ENCODE assay signal across 12 mouse cellular contexts in the genomic region with DNA sequence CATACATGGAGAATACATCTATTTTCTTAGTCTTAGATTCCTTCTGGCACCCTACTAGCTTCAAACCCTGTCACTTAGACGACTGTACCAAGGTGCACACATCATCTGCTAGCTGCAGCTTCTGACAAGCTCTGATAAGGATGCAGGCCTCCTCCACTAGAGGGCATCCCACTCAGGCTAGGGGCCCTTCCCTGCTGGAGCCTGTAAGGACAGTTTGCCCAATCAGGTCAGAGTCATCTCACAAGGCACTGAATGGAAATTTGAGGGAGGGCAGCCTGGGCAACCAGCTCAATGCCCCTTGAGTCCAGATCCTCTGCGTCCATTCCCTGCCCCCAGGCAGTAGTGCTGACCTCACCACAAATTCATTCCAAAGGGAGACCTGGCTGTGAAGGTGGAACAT. TPM values are rescaled to one million over a fixed set of nuclear protein-coding genes. Genes with fewer than 3 reads are reported as not detected.
DNase-seq lines count a peak whose midpoint lies in the region; ATAC-seq and TF ChIP-seq lines count a peak whose summit lies in the region.
"Not testable (repeated sequence)": the region's sequence is repeated elsewhere in the genome, so short reads cannot be mapped to it uniquely, and the experiment has no call there.
"Had no signal": no experiment of that assay in that cellular context is flagged by ENCODE, and none has a peak within 500 bp of the region (broad histone marks: within the 10 kb centered on the region; RNA-seq: fewer than 3 reads in every experiment).

No protein-coding gene starts in this region.

- peak; percentile 49; the same call in 1 of the 2 replicates for TF ChIP-seq CTCF in cerebellum, adult 2 months (IDR thresholded peaks at IDR 0.05; ENCODE audit: borderline replicate concordance, insufficient read depth, low read depth, low read length)
- TF ChIP-seq CTCF in small intestine, adult 2 months (IDR thresholded peaks at IDR 0.05; ENCODE audit: extremely low read depth, insufficient read length, insufficient replicate concordance, low read depth, low read length), result peak; percentile 44; the same call in 1 of the 2 replicates

- not testable (repeated sequence) for H3K27me3 ChIP-seq in cerebellum, adult 2 months (ENCODE audit: control insufficient read depth, insufficient read depth, low read length); forebrain, embryonic 11.5 days (ENCODE audit: control insufficient read depth, insufficient read depth, low read length); hindbrain, embryonic 11.5 days (ENCODE audit: control insufficient read depth, insufficient read depth, low read length); small intestine, adult 2 months (ENCODE audit: control insufficient read depth, insufficient read depth, low read length)

- DNase-seq in 3T3-L1 (ENCODE audit: low read depth, low spot score), result peak; percentile 69
- DNase-seq in R1 (ENCODE audit: low read depth, low spot score), result peak; percentile 59
- DNase-seq in cerebellum, adult 2 months, result peak; percentile 36 to 39
- peak; percentile 68 for DNase-seq in forebrain, embryonic 11.5 days (ENCODE audit: low spot score)
- peak; percentile 64 for DNase-seq in hindbrain, embryonic 11.5 days (ENCODE audit: low spot score)
- DNase-seq in left cerebral cortex, adult 18-20 months (ENCODE audit: low spot score in 2 of 2), result peak; percentile 55 to 74

- H3K27ac ChIP-seq in cerebellum, adult 2 months (ENCODE audit: insufficient read depth, low read length); forebrain, embryonic 11.5 days (ENCODE audit: low read depth, low read length); hindbrain, embryonic 11.5 days (ENCODE audit: low read depth, low read length); small intestine, adult 2 months (ENCODE audit: insufficient read depth, low read depth, low read length): not testable (repeated sequence)

- TF ChIP-seq POLR2A in cerebellum, adult 2 months (IDR thresholded peaks at IDR 0.05; ENCODE audit: borderline replicate concordance, insufficient read depth, low read length); small intestine, adult 2 months (IDR thresholded peaks at IDR 0.05; ENCODE audit: low read depth, low read length): not testable (repeated sequence)

- not testable (repeated sequence) for H3K4me1 ChIP-seq in cerebellum, adult 2 months (ENCODE audit: control insufficient read depth, insufficient read depth, low read length); forebrain, embryonic 11.5 days (replicated peaks; ENCODE audit: control insufficient read depth, insufficient read depth, low read length); hindbrain, embryonic 11.5 days (replicated peaks; ENCODE audit: control insufficient read depth, insufficient read depth, low read length); small intestine, adult 2 months (ENCODE audit: control insufficient read depth, insufficient read depth, insufficient read length, low read length)

- H3K9ac ChIP-seq in forebrain, embryonic 11.5 days (ENCODE audit: low read length); hindbrain, embryonic 11.5 days (ENCODE audit: low read depth, low read length): not testable (repeated sequence)

- H3K4me2 ChIP-seq in forebrain, embryonic 11.5 days (ENCODE audit: low read depth, low read length, severe bottlenecking); hindbrain, embryonic 11.5 days (replicated peaks; ENCODE audit: low read depth, low read length): not testable (repeated sequence)

- not testable (repeated sequence) for H3K9me3 ChIP-seq in forebrain, embryonic 11.5 days (ENCODE audit: control insufficient read depth, low read length); hindbrain, embryonic 11.5 days (ENCODE audit: control insufficient read depth, low read length)

- not testable (repeated sequence) for H3K4me3 ChIP-seq in cerebellum, adult 2 months (replicated peaks; ENCODE audit: insufficient read depth, low read depth, low read length); forebrain, embryonic 11.5 days (ENCODE audit: low read depth, low read length); hindbrain, embryonic 11.5 days (ENCODE audit: low read depth, low read length); small intestine, adult 2 months (ENCODE audit: low read depth, low read length)

- WGBS in cerebellum, adult 2 months, result 43% methylated on average over 2 of the region's 2 CpGs
- 38% methylated on average over 2 of the region's 2 CpGs for WGBS in forebrain, embryonic 11.5 days
- 54% methylated on average over 2 of the region's 2 CpGs for WGBS in hindbrain, embryonic 11.5 days
- 52% methylated on average over 2 of the region's 2 CpGs for WGBS in small intestine, adult 2 months

- ATAC-seq in forebrain, embryonic 11.5 days (replicated peaks; ENCODE audit: low FRiP score); hindbrain, embryonic 11.5 days (ENCODE audit: low FRiP score): not testable (repeated sequence)
- ATAC-seq in megakaryocyte progenitor cell, adult 5-6 weeks (replicated peaks; ENCODE audit: poor library complexity), result peak; percentile 92

- not testable (repeated sequence) for H3K36me3 ChIP-seq in forebrain, embryonic 11.5 days (ENCODE audit: control insufficient read depth, insufficient read depth, low read length); hindbrain, embryonic 11.5 days (ENCODE audit: control insufficient read depth, insufficient read depth, low read length)
- H3K36me3 ChIP-seq in small intestine, adult 2 months (ENCODE audit: control insufficient read depth, insufficient read depth, low read length), result peaks cover 35% of the 10 kb centered on the region

RNA-seq across cellular contexts. Expression of gene Gosr2, which starts 20.7 kb away (rescaled TPM):
- 86.5 and 87.4 TPM in 2 replicates for polyA plus RNA-seq in cerebellum, adult 2 months (2012; rRNA removed)
- 86.7 and 94.9 TPM in 2 replicates for polyA plus RNA-seq in forebrain, embryonic 11.5 days (2014; fragmentation: Nextera tagmentation; extraction: Ambion mirVana)
- 75.2 and 91.3 TPM in 2 replicates for polyA plus RNA-seq in hindbrain, embryonic 11.5 days (2014; fragmentation: Nextera tagmentation; extraction: Ambion mirVana)
- 10 to 100 TPM; 70.3 to 80.4 TPM for total RNA-seq in left cerebral cortex, adult 18-20 months (2021)
- total RNA-seq in megakaryocyte progenitor cell, adult 5-6 weeks (2015), result 42.3 and 48.3 TPM in 2 replicates
- 42.2 and 44.1 TPM in 2 replicates for total RNA-seq in megakaryocyte progenitor cell, adult 5-6 weeks (2017)
- polyA plus RNA-seq in small intestine, adult 2 months (2012; rRNA removed), result 40.3 and 63.8 TPM in 2 replicates

RNA-seq across cellular contexts. Expression of gene Rprml, which starts 27.7 kb away (rescaled TPM):
- 5.8 and 6.9 TPM in 2 replicates for polyA plus RNA-seq in cerebellum, adult 2 months (2012; rRNA removed)
- polyA plus RNA-seq in forebrain, embryonic 11.5 days (2014; fragmentation: Nextera tagmentation; extraction: Ambion mirVana), result not detected in 2 replicates
- not detected in 2 replicates for polyA plus RNA-seq in hindbrain, embryonic 11.5 days (2014; fragmentation: Nextera tagmentation; extraction: Ambion mirVana)
- 10 to 100 TPM; 84.7 to 92.0 TPM for total RNA-seq in left cerebral cortex, adult 18-20 months (2021)
- total RNA-seq in megakaryocyte progenitor cell, adult 5-6 weeks (2015), result not detected in 2 replicates
- not detected in 2 replicates for total RNA-seq in megakaryocyte progenitor cell, adult 5-6 weeks (2017)
- 1.3 and 2.9 TPM in 2 replicates for polyA plus RNA-seq in small intestine, adult 2 months (2012; rRNA removed)
- polyA plus RNA-seq: kidney, embryonic 15.5 days had no signal

RNA-seq across cellular contexts. Expression of gene Lyzl6, which starts 38.4 kb away (rescaled TPM):
- polyA plus RNA-seq in cerebellum, adult 2 months (2012; rRNA removed), result 0.19 TPM in 1 of 2 replicates, not detected in the other
- not detected in 2 replicates for polyA plus RNA-seq in forebrain, embryonic 11.5 days (2014; fragmentation: Nextera tagmentation; extraction: Ambion mirVana)
- polyA plus RNA-seq in hindbrain, embryonic 11.5 days (2014; fragmentation: Nextera tagmentation; extraction: Ambion mirVana), result not detected in 2 replicates
- not detected for total RNA-seq in left cerebral cortex, adult 18-20 months (2021)
- not detected in 2 replicates for total RNA-seq in megakaryocyte progenitor cell, adult 5-6 weeks (2015)
- total RNA-seq in megakaryocyte progenitor cell, adult 5-6 weeks (2017), result not detected in 2 replicates
- not detected in 2 replicates for polyA plus RNA-seq in small intestine, adult 2 months (2012; rRNA removed)
- polyA plus RNA-seq: embryonic facial prominence, embryonic 15.5 days; kidney, embryonic 15.5 days; limb, embryonic 15.5 days; neural tube, embryonic 15.5 days had no signal

RNA-seq across cellular contexts. Expression of gene Gm884, which starts 56.1 kb away (rescaled TPM):
- not detected in 2 replicates for polyA plus RNA-seq in cerebellum, adult 2 months (2012; rRNA removed)
- polyA plus RNA-seq in forebrain, embryonic 11.5 days (2014; fragmentation: Nextera tagmentation; extraction: Ambion mirVana), result not detected in 2 replicates
- polyA plus RNA-seq in hindbrain, embryonic 11.5 days (2014; fragmentation: Nextera tagmentation; extraction: Ambion mirVana), result not detected in 2 replicates
- under 1 TPM; 0.02 to 0.05 TPM for total RNA-seq in left cerebral cortex, adult 18-20 months (2021)
- not detected in 2 replicates for total RNA-seq in megakaryocyte progenitor cell, adult 5-6 weeks (2015)
- total RNA-seq in megakaryocyte progenitor cell, adult 5-6 weeks (2017), result not detected in 2 replicates
- polyA plus RNA-seq in small intestine, adult 2 months (2012; rRNA removed), result not detected in 2 replicates
- polyA plus RNA-seq: embryonic facial prominence, embryonic 15.5 days; kidney, embryonic 15.5 days; limb, embryonic 15.5 days; neural tube, embryonic 15.5 days had no signal
